Mouse (Mus musculus) midbrain, postnatal 0 days (tissue): Measurements from ENCODE around the gene Etaa1. TPM values are rescaled to one million over a fixed set of nuclear protein-coding genes. Genes with fewer than 3 reads are reported as not detected.
A peak's percentile ranks its signal among the peaks of the same experiment; 100 is the strongest.

Experiments used
- ATAC-seq: fragments of 200-750 bp; cut with Nextera tagmentation; 2 replicates; pipeline ENCODE4 v1.8.0; 2017; ENCODE audit warnings: moderate number of reproducible peaks, mild to moderate bottlenecking, moderate TSS enrichment, moderate library complexity; ENCODE audit not compliant: low FRiP score
- DNase-seq: peaks from one replicate; pipeline ENCODE4 v3.0.0-alpha.2; 2015; ENCODE audit warnings: low spot score
- H3K27ac ChIP-seq: fragments of 300-500 bp; sonication (generic); 2 replicates; pipeline ENCODE4 v1.5.1; 2014; ENCODE audit warnings: low read depth, mild to moderate bottlenecking, low read length, mixed read lengths
- H3K27me3 ChIP-seq: fragments of 300-500 bp; sonication (generic); 2 replicates; pipeline ENCODE4 v1.6.1; 2014; ENCODE audit warnings: low read length, control low read depth, mixed read lengths; ENCODE audit not compliant: insufficient read depth
- H3K36me3 ChIP-seq: fragments of 300-500 bp; sonication (generic); 2 replicates; pipeline ENCODE4 v1.6.1; 2014; ENCODE audit warnings: low read length, control low read depth, mixed read lengths; ENCODE audit not compliant: insufficient read depth
- H3K4me1 ChIP-seq: fragments of 300-500 bp; sonication (generic); 2 replicates; pipeline ENCODE4 v1.6.1; 2014; ENCODE audit warnings: mild to moderate bottlenecking, control low read depth, antibody characterized with exemption, low read length, mixed read lengths; ENCODE audit not compliant: insufficient read depth
- H3K4me2 ChIP-seq: fragments of 300-500 bp; sonication (generic); 2 replicates; pipeline ENCODE4 v1.6.1; 2014; ENCODE audit warnings: low read depth, mild to moderate bottlenecking, low read length, mixed read lengths; ENCODE audit not compliant: poor library complexity, severe bottlenecking
- H3K4me3 ChIP-seq: fragments of 300-500 bp; sonication (generic); 2 replicates; pipeline ENCODE4 v1.5.1; 2014; ENCODE audit warnings: low read depth, mild to moderate bottlenecking, low read length, moderate library complexity
- H3K9ac ChIP-seq: fragments of 300-500 bp; sonication (generic); replicated peaks from 2 replicates; pipeline ENCODE4 v1.6.1; 2014; ENCODE audit warnings: mild to moderate bottlenecking, low read length, moderate library complexity, mixed read lengths; ENCODE audit not compliant: poor library complexity, severe bottlenecking
- H3K9me3 ChIP-seq: fragments of 300-500 bp; sonication (generic); 2 replicates; pipeline ENCODE4 v1.6.1; 2016; ENCODE audit warnings: low read length, control low read depth
- CTCF ChIP-seq: IDR thresholded peaks from 2 replicates; pipeline ENCODE4 v1.5.1; 2016; ENCODE audit warnings: antibody characterized with exemption, mild to moderate bottlenecking
- WGBS: fragments of 180-500 bp; shearing (Covaris S2); extraction: QIAGEN DNeasy Blood & Tissue Kit; methylation state at CpG from one replicate; pipeline ENCODE4 v1.1.7; 2014; 5-methylcytosine and 5-hydroxymethylcytosine counted together
- polyA plus RNA-seq: library from polyadenylated mRNA; unstranded; fragments of >200 nt; fragmentation: Nextera tagmentation; extraction: Ambion mirVana; gene quantifications from 2 replicates; pipeline ENCODE4 v1.2.1, GENCODE M21; 2015
- total RNA-seq: library from RNA; depleted of rRNA; stranded (reverse); fragments of >200 nt; gene quantifications from 2 replicates; pipeline ENCODE4 v1.2.3, GENCODE M21; 2014; rRNA removed

Etaa1 gene
- total RNA-seq: 6.7 and 8.1 TPM in 2 replicates
- polyA plus RNA-seq: 4.3 and 5.5 TPM in 2 replicates

- H3K4me3 ChIP-seq: peak within 1 kb of the TSS; percentile 92
- ATAC-seq: peak; percentile 100
- H3K4me1 ChIP-seq: 0 out of 2 replicates have a peak, but pooled peaks cover 2% of the 10 kb centered on the region
- H3K4me2 ChIP-seq: peak within 1 kb of the TSS; percentile 57
- DNase-seq: peak; percentile 97
- H3K9ac ChIP-seq: peak within 1 kb of the TSS; percentile 93
- H3K9me3 ChIP-seq: no peaks in the 10 kb centered on the region
- H3K27ac ChIP-seq: peak within 1 kb of the TSS; percentile 93
- H3K27me3 ChIP-seq: no peaks in the 10 kb centered on the region
- peak; percentile 37 for TF ChIP-seq CTCF
- H3K36me3 ChIP-seq: peaks cover 3% of the 10 kb centered on the region; the same call in 1 of the 2 replicates
- under 1% methylated on average over 69 of the region's 69 CpGs for WGBS
These were observed at the start of gene Etaa1 for GRCm38 (mm10) chr11:17953231-17954134. TSS of gene Etaa1 (minus strand) at chr11:17953875.

- Histone ChIP-seq H3K36me3 (no peaks in the 10 kb centered on the region), H3K4me3 (no peak overlapping the region), H3K9me3 (no peaks in the 10 kb centered on the region), H3K27ac (no peak overlapping the region), H3K27me3 (no peaks in the 10 kb centered on the region), H3K4me2 (no peak overlapping the region), H3K4me1 (no peaks in the 10 kb centered on the region), H3K9ac (no peak overlapping the region)
- no peak for ATAC-seq
- 88% methylated on average over 3 of the region's 3 CpGs for WGBS
- no peak for TF ChIP-seq CTCF
- DNase-seq: peak; percentile 40
These were observed 40.5 kb upstream of the Etaa1 start for GRCm38 (mm10) chr11:17994151-17994550.

- DNase-seq (no peak), ATAC-seq (no peak)
- no peaks in the 10 kb centered on the region for H3K36me3 ChIP-seq
- no peak overlapping the region for H3K27ac ChIP-seq
- no peak overlapping the region for H3K9ac ChIP-seq
- H3K9me3 ChIP-seq: no peaks in the 10 kb centered on the region
- H3K4me2 ChIP-seq: no peak overlapping the region
- 88% methylated on average over 9 of the region's 9 CpGs for WGBS
- H3K4me1 ChIP-seq: no peaks in the 10 kb centered on the region
- H3K27me3 ChIP-seq: no peaks in the 10 kb centered on the region
- TF ChIP-seq CTCF: no peak
- no peak overlapping the region for H3K4me3 ChIP-seq
These were observed 38.6 kb upstream of the Etaa1 start for GRCm38 (mm10) chr11:17992311-17992710.

- H3K9ac ChIP-seq: no peak overlapping the region
- H3K9me3 ChIP-seq: no peaks in the 10 kb centered on the region
- 84% methylated on average over 2 of the region's 2 CpGs for WGBS
- H3K27ac ChIP-seq: no peak overlapping the region
- H3K4me1 ChIP-seq: no peaks in the 10 kb centered on the region
- DNase-seq (no peak), ATAC-seq (no peak)
- TF ChIP-seq CTCF: no peak
- no peak overlapping the region for H3K4me2 ChIP-seq
- no peaks in the 10 kb centered on the region for H3K36me3 ChIP-seq
- no peak overlapping the region for H3K4me3 ChIP-seq
- no peaks in the 10 kb centered on the region for H3K27me3 ChIP-seq
These were observed 29.7 kb upstream of the Etaa1 start for GRCm38 (mm10) chr11:17983331-17983730.

- H3K9ac ChIP-seq: no peak overlapping the region
- WGBS: 68% methylated on average over 4 of the region's 4 CpGs
These were observed 27.6 kb upstream of the Etaa1 start for GRCm38 (mm10) chr11:17981246-17981645.

GRCm38 (mm10) chr11:17975581-17975980, 21.9 kb upstream of the Etaa1 start:
- Histone ChIP-seq H3K4me1 (no peaks in the 10 kb centered on the region), H3K9me3 (no peaks in the 10 kb centered on the region), H3K36me3 (no peaks in the 10 kb centered on the region), H3K4me3 (no peak overlapping the region), H3K4me2 (no peak overlapping the region), H3K27ac (no peak overlapping the region), H3K9ac (no peak overlapping the region), H3K27me3 (no peaks in the 10 kb centered on the region)
- ATAC-seq (no peak), DNase-seq (no peak)
- no peak for TF ChIP-seq CTCF
- 83% methylated on average over 3 of the region's 3 CpGs for WGBS

More at GRCm38 (mm10) chr11:17981246-17981645, 27.6 kb upstream of the Etaa1 start:
- Histone ChIP-seq H3K27me3 (no peaks in the 10 kb centered on the region), H3K4me3 (no peak overlapping the region), H3K4me1 (no peaks in the 10 kb centered on the region), H3K27ac (no peak overlapping the region), H3K36me3 (no peaks in the 10 kb centered on the region), H3K9me3 (no peaks in the 10 kb centered on the region), H3K4me2 (no peak overlapping the region)
- TF ChIP-seq CTCF: no peak
- ATAC-seq: no peak
- no peak for DNase-seq
